Mouse (Mus musculus): ENCODE measurements at regions not wholly inside any gene's neighbourhood (a gene's known extent, or its start where the extent isn't known, plus 50 kb on each side); places are given as distances from the start of the nearest gene placed in this dataset.
A peak's percentile ranks its signal among the peaks of the same experiment; 100 is the strongest.
"Not testable (repeated sequence)": the region's sequence is repeated elsewhere in the genome, so short reads cannot be mapped to it uniquely, and the experiment has no call there.

DNA sequence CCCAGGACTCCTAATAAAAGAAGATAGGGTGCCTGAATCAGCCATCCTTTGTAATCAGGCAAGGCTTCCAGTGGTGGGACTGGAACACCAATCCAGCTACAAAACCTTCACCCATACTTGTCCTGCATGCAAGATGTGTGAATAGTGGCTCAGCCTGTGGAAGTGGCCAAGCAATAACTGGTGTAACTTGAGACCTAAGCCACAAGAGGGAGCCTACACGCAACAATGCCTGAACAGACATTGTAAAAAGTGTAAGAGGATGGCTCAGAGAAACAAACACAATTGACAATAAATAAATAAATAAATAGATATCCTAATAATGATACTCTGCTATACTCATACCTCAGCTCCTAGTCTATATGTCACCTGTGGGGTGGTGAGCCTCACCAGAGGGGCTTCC is 781.5 kb upstream of the Cdh20 start:
- in situ Hi-C loops (cut with MboI; ENCODE audit: low pct_unique_long_range_greater_than_20kb), result loop anchor here (10.0 kb wide), 1 partner anchor 958 kb away; no protein-coding TSS in a partner anchor
- DNase-seq (ENCODE audit: low read depth, low spot score) (no peak), ATAC-seq (peak; percentile 17)
- TF ChIP-seq CTCF (IDR thresholded peaks at IDR 0.05), result peak; percentile 21
- ChIA-PET POLR2A (no interaction called here), CTCF (no interaction called here)
- no peaks in the 10 kb centered on the region for H3K27me3 ChIP-seq

DNA sequence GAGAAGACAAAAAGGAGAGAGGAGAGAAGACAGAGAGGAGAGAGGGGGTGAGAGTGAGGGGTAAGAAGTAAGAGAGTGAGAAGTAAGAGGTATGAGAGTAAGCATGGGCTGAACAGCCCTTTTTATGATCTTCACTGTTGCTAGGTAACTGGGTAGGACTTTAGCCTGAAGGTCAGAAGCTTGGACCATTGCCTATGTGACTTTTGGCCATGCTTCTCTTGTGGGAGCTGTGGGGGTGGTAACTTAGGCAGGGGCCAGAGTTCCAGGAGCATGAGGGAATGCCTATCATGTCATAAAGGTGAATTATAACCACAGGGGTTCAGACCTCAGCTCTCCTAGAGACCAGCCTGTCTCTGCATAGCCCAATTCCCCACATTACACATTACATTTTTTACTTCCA is 765.4 kb upstream of the Cdh20 start:
- H3K27me3 ChIP-seq; DNase-seq (ENCODE audit: low read depth, low spot score); POLR2A ChIA-PET; in situ Hi-C loops (cut with MboI; ENCODE audit: low pct_unique_long_range_greater_than_20kb); CTCF ChIA-PET; ATAC-seq: not testable (repeated sequence)

DNA sequence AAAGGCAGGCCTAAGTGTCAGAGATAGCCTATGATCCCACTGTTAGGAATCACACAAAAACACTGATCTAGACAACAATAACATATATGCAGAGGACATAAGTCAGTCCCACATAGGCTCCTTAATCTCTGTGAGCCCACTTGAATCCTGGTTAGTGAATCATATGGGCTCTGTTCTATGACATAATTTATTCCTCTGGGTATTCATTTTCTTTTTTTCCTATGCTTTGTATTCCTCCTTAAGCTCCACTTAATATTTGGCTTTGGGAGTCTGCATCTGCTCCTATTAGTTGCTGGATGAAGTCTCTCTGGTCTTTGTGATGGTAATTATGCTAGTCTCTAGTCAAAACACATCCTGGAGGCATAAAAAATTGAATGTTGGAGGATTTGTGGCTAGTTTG is 738.7 kb upstream of the Cdh20 start:
- in situ Hi-C loops (cut with MboI; ENCODE audit: low pct_unique_long_range_greater_than_20kb), result no loop called here
- no peak for TF ChIP-seq CTCF (IDR thresholded peaks at IDR 0.05)
- DNase-seq (ENCODE audit: low read depth, low spot score) (no peak), ATAC-seq (no peak)
- POLR2A ChIA-PET, result no interaction called here
- no peaks in the 10 kb centered on the region for H3K27me3 ChIP-seq
- CTCF ChIA-PET, result no interaction called here

DNA sequence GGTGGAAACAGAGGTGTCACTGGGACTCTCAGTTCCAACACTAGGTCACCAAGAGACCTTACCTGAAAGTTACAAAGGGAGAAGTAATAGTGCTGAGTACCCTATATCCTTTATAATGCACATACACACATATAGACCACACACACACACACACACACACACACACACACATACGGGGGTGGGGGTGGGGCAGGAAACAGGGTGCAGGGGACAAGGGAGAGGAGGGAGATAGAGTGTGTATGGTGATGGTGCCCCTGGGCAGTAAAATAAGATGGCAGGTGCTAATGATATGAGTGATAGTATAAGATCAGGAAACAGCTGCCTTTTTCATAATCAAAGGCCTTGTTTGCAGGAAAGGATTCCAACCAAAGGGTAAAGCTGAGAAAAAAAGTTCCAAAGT is 719.9 kb upstream of the Cdh20 start:
- POLR2A ChIA-PET, result no interaction called here
- in situ Hi-C loops (cut with MboI; ENCODE audit: low pct_unique_long_range_greater_than_20kb), result no loop called here
- ATAC-seq (no peak), DNase-seq (ENCODE audit: low read depth, low spot score) (no peak)
- CTCF ChIA-PET, result no interaction called here
- no peak for TF ChIP-seq CTCF (IDR thresholded peaks at IDR 0.05)
- no peaks in the 10 kb centered on the region for H3K27me3 ChIP-seq

DNA sequence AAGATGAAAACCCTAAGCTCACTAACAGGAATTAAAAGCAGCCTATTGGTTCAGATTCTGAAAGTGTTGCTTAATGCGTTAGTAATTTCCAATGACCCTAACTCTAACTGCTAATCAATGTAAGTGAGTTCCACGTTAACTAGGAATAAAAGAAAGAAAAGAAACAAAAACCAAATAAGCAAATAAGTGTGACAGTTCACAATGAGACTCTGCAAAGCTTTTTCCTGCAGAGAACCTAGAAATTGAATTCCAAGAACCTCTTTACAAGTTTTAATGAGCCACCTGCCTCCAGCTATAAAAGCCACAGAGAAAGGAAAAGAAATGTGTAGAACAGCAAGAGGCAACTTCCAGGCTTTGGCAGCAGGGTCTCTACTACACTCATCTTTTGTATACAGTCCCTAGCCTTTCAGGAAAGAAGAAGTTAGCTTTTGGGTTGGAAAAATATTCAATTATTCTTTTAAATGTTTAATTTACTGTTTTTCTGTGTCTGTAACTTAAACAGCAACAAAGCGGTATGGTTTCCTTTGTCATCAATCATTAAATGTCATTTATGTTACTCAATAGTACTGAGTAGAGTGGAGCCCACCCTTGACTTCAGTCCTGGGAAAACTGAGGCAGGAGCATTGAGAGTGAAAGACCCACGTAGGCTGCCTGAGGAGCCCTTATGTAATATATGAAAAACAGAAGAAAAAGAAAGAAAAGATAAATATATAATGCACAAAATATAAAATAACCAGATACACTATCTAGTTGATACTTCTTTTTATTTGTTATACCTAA is 719.0 kb upstream of the Cdh20 start:
- no peak for ATAC-seq
- no peaks in the 10 kb centered on the region for H3K27me3 ChIP-seq
- POLR2A ChIA-PET, result no interaction called here
- DNase-seq (ENCODE audit: low read depth, low spot score), result no peak
- in situ Hi-C loops (cut with MboI; ENCODE audit: low pct_unique_long_range_greater_than_20kb), result no loop called here
- TF ChIP-seq CTCF (IDR thresholded peaks at IDR 0.05), result no peak
- CTCF ChIA-PET, result no interaction called here

All from Patski (cell line).